ENCODE assay signal across 8 mouse cellular contexts in genomic region chr7:30729396-30730063, GRCm38 (mm10). TPM values are rescaled to one million over a fixed set of nuclear protein-coding genes. Genes with fewer than 3 reads are reported as not detected.
DNase-seq lines count a peak whose midpoint lies in the region; ATAC-seq and TF ChIP-seq lines count a peak whose summit lies in the region.

Gene Tmem147 (minus strand): TSS chr7:30729540.

- DNase-seq in G1E (ENCODE audit: low spot score), result peak; percentile 95
- peak; percentile 96 to 98 for DNase-seq in cerebellum, adult 18-20 months
- peak; percentile 96 to 98 for DNase-seq in heart, postnatal 36 days
- peak; percentile 94 to 97 for DNase-seq in layer of hippocampus, adult 2 months (ENCODE audit: low spot score in 2 of 2)
- peak; percentile 98 for DNase-seq in lung, embryonic 14.5 days
- DNase-seq in thymus, adult 2 months, result peak; percentile 97

- no peaks in the 10 kb centered on the region for H3K27me3 ChIP-seq in G1E (ENCODE audit: insufficient read depth, low read length)
- no peaks in the 10 kb centered on the region for H3K27me3 ChIP-seq in forebrain, embryonic 16.5 days (replicated peaks; ENCODE audit: control insufficient read depth, insufficient read depth, low read length)
- no peaks in the 10 kb centered on the region for H3K27me3 ChIP-seq in lung, embryonic 14.5 days (ENCODE audit: insufficient read depth, low read length)
- H3K27me3 ChIP-seq in thymus, adult 2 months (ENCODE audit: control insufficient read depth, insufficient read depth, low read length), result no peaks in the 10 kb centered on the region

- peak; percentile 90 for ATAC-seq in G1E (ENCODE audit: extremely low read depth, insufficient number of reproducible peaks, low FRiP score, poor library complexity, severe bottlenecking)
- peak; percentile 98 for ATAC-seq in forebrain, embryonic 16.5 days
- peak; percentile 99 for ATAC-seq in lung, embryonic 14.5 days (ENCODE audit: insufficient read depth)

- intact Hi-C loops in heart, postnatal 36 days (cut with DNase I), result loop anchor here (1.0 to 5.0 kb wide), 3 partner anchors 79 to 243 kb away; partner anchors contain the start of genes Fam187b, Lsr, Rbm42 and Usf2

- H3K4me1 ChIP-seq in G1E (ENCODE audit: insufficient read depth, low read depth, low read length), result peaks cover 49% of the 10 kb centered on the region
- H3K4me1 ChIP-seq in forebrain, embryonic 16.5 days (replicated peaks; ENCODE audit: control insufficient read depth, insufficient read depth, low read length), result peaks cover 22% of the 10 kb centered on the region
- peaks cover 7% of the 10 kb centered on the region; the same call in 1 of the 2 replicates for H3K4me1 ChIP-seq in lung, embryonic 14.5 days (ENCODE audit: insufficient read depth)
- peaks cover 17% of the 10 kb centered on the region for H3K4me1 ChIP-seq in olfactory bulb, adult 2 months (ENCODE audit: control insufficient read depth, insufficient read depth, low read length)
- peaks cover 16% of the 10 kb centered on the region for H3K4me1 ChIP-seq in thymus, adult 2 months (replicated peaks; ENCODE audit: control insufficient read depth, insufficient read depth, low read length)

- TF ChIP-seq POLR2A in olfactory bulb, adult 2 months (IDR thresholded peaks at IDR 0.05; ENCODE audit: insufficient read depth, low read depth, low read length), result peak; percentile 86
- peak; percentile 82 for TF ChIP-seq POLR2A in thymus, adult 2 months (IDR thresholded peaks at IDR 0.05; ENCODE audit: control insufficient read depth, extremely low read depth, insufficient read depth, low read length, poor library complexity)

- no peak for TF ChIP-seq CTCF in G1E (IDR thresholded peaks at IDR 0.05; ENCODE audit: low read depth, low read length)
- peak; percentile 60 for TF ChIP-seq CTCF in layer of hippocampus, adult 2 months (conservative IDR thresholded peaks at IDR 0.05)
- peak; percentile 46 for TF ChIP-seq CTCF in lung, embryonic 14.5 days (IDR thresholded peaks at IDR 0.05; ENCODE audit: low read depth)
- TF ChIP-seq CTCF in olfactory bulb, adult 2 months (IDR thresholded peaks at IDR 0.05; ENCODE audit: insufficient read depth, low read depth, low read length), result no peak
- TF ChIP-seq CTCF in thymus, adult 2 months (IDR thresholded peaks at IDR 0.05; ENCODE audit: borderline replicate concordance, control insufficient read depth, extremely low read depth, insufficient read depth, low read length, poor library complexity), result no peak

- peak within 1 kb of the TSS; percentile 83 for H3K4me3 ChIP-seq in G1E (ENCODE audit: low read depth, low read length)
- H3K4me3 ChIP-seq in forebrain, embryonic 16.5 days (replicated peaks; ENCODE audit: low read length), result peak within 1 kb of the TSS; percentile 72
- H3K4me3 ChIP-seq in layer of hippocampus, adult 2 months, result peak within 1 kb of the TSS; percentile 87
- peak within 1 kb of the TSS; percentile 83 for H3K4me3 ChIP-seq in lung, embryonic 14.5 days (ENCODE audit: low read depth, low read length)
- peak within 1 kb of the TSS; percentile 74 for H3K4me3 ChIP-seq in olfactory bulb, adult 2 months (ENCODE audit: insufficient read depth, low read depth, low read length)
- H3K4me3 ChIP-seq in thymus, adult 2 months (ENCODE audit: control insufficient read depth, insufficient read depth, low read length), result peak within 1 kb of the TSS; percentile 79

- H3K36me3 ChIP-seq in G1E (replicated peaks), result peaks cover 78% of the 10 kb centered on the region
- peaks cover 8% of the 10 kb centered on the region; the same call in 1 of the 2 replicates for H3K36me3 ChIP-seq in forebrain, embryonic 16.5 days (ENCODE audit: control insufficient read depth, insufficient read depth)
- H3K36me3 ChIP-seq in lung, embryonic 14.5 days (ENCODE audit: insufficient read depth), result peaks cover 20% of the 10 kb centered on the region; the same call in 1 of the 2 replicates
- H3K36me3 ChIP-seq in thymus, adult 2 months (ENCODE audit: control insufficient read depth, insufficient read depth, low read length), result no peaks in the 10 kb centered on the region

- peak within 1 kb of the TSS; percentile 80 for H3K9ac ChIP-seq in forebrain, embryonic 16.5 days (replicated peaks; ENCODE audit: low read depth, low read length)
- H3K9ac ChIP-seq in lung, embryonic 14.5 days, result peak within 1 kb of the TSS; percentile 85

- peak within 1 kb of the TSS; percentile 92 for H3K27ac ChIP-seq in forebrain, embryonic 16.5 days (ENCODE audit: low read length)
- H3K27ac ChIP-seq in layer of hippocampus, adult 2 months, result peak within 1 kb of the TSS; percentile 92
- peak within 1 kb of the TSS; percentile 81 for H3K27ac ChIP-seq in lung, embryonic 14.5 days (ENCODE audit: low read depth)
- H3K27ac ChIP-seq in olfactory bulb, adult 2 months (ENCODE audit: insufficient read depth, low read depth, low read length), result peak within 1 kb of the TSS; percentile 83
- H3K27ac ChIP-seq in thymus, adult 2 months (ENCODE audit: control insufficient read depth, insufficient read depth, low read length), result peak within 1 kb of the TSS; percentile 86

- no peaks in the 10 kb centered on the region for H3K9me3 ChIP-seq in G1E (replicated peaks)
- H3K9me3 ChIP-seq in forebrain, embryonic 16.5 days (ENCODE audit: control insufficient read depth, low read length), result no peaks in the 10 kb centered on the region
- no peaks in the 10 kb centered on the region for H3K9me3 ChIP-seq in lung, embryonic 14.5 days (ENCODE audit: low read depth, low read length)

- WGBS in forebrain, embryonic 16.5 days, result under 1% methylated on average over 60 of the region's 60 CpGs
- WGBS in lung, embryonic 14.5 days, result under 1% methylated on average over 60 of the region's 60 CpGs
- under 1% methylated on average over 60 of the region's 60 CpGs for WGBS in olfactory bulb, adult 2 months
- WGBS in thymus, adult 2 months, result under 1% methylated on average over 60 of the region's 60 CpGs

- peak within 1 kb of the TSS; percentile 58 for H3K4me2 ChIP-seq in forebrain, embryonic 16.5 days (ENCODE audit: low read length)
- H3K4me2 ChIP-seq in lung, embryonic 14.5 days, result peak within 1 kb of the TSS; percentile 89

RNA-seq across cellular contexts. Expression of gene Tmem147, which starts in this region (rescaled TPM):
- total RNA-seq in G1E (2014; fragmentation: Nextera tagmentation) (57.5 and 67.7 TPM in 2 replicates), G1E (2017) (47.5 and 54.9 TPM in 2 replicates)
- 40.1 and 44.9 TPM in 2 replicates for polyA plus RNA-seq in G1E (2012)
- polyA plus RNA-seq in forebrain, embryonic 16.5 days (2015; fragmentation: Nextera tagmentation; extraction: Ambion mirVana), result 202 and 214 TPM in 2 replicates
- total RNA-seq in heart, postnatal 36 days (2021), result 100 to 1,000 TPM; 236 to 272 TPM
- total RNA-seq in layer of hippocampus, adult 2 months (2021), result 100 to 1,000 TPM; 108 to 112 TPM
- 169 and 179 TPM in 2 replicates for polyA plus RNA-seq in lung, embryonic 14.5 days (2014; fragmentation: Nextera tagmentation; extraction: Ambion mirVana)
- not detected in 2 replicates for polyA plus RNA-seq in olfactory bulb, adult 2 months (2012; ENCODE audit: insufficient read depth, insufficient read length, low replicate concordance, missing spikeins)
- 161 and 204 TPM in 2 replicates for polyA plus RNA-seq in thymus, adult 2 months (2012; rRNA removed)

Comparison
In these comparisons a context has a peak if more than half of its experiments do, and no peak if none do; other contexts are left out.
1. Peak in every context shown above with its lines: DNase-seq, ATAC-seq, H3K4me3 ChIP-seq and H3K27ac ChIP-seq.
2. RNA of gene Tmem147 (polyA plus RNA-seq): 202 to 214 TPM in forebrain, embryonic 16.5 days, 161 to 204 TPM in thymus, adult 2 months, 169 to 179 TPM in lung, embryonic 14.5 days and 40.1 to 44.9 TPM in G1E; not detected in olfactory bulb, adult 2 months; every median in the first group is over 10 times any median in the second.
3. CTCF ChIP-seq: peak in layer of hippocampus, adult 2 months (single experiment) and lung, embryonic 14.5 days (single experiment); none in G1E (single experiment), olfactory bulb, adult 2 months (single experiment) and thymus, adult 2 months (single experiment).